18 mouse cellular contexts compared by ENCODE assay signal in the genomic region with DNA sequence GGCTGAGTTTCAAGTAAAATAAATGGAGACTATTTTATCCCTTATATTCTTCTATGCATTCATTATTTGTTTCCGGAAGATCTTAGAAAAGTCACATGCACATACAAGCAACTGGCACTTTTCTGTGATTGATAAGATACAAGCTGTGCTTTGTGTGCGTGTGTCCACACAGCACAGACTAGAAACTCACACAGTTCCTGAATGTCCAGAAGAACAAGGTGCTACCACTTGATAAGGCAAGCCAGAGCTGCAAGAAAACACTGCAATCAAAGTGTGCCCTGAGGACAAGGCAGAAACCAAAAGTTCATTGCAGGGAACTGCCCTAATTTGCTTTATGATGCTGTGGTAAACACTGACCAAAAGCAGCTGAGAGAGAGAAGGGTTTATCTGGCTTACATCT. TPM values are rescaled to one million over a fixed set of nuclear protein-coding genes. Genes with fewer than 3 reads are reported as not detected.
DNase-seq lines count a peak whose midpoint lies in the region; ATAC-seq and TF ChIP-seq lines count a peak whose summit lies in the region.
"Had no signal": no experiment of that assay in that cellular context is flagged by ENCODE, and none has a peak within 500 bp of the region (broad histone marks: within the 10 kb centered on the region; RNA-seq: fewer than 3 reads in every experiment).

No protein-coding gene starts in this region.

- no peak overlapping the region for H3K4me2 ChIP-seq in midbrain, embryonic 11.5 days
- no peak overlapping the region for H3K4me2 ChIP-seq in midbrain, postnatal 0 days (ENCODE audit: low read depth, low read length, poor library complexity, severe bottlenecking)
- no peak overlapping the region for H3K4me2 ChIP-seq in stomach, embryonic 15.5 days
- no peak overlapping the region for H3K4me2 ChIP-seq in forebrain, embryonic 15.5 days (replicated peaks)
- H3K4me2 ChIP-seq: embryonic facial prominence, embryonic 12.5 days; heart, embryonic 15.5 days; hindbrain, embryonic 14.5 days had no signal

- H3K36me3 ChIP-seq in midbrain, embryonic 11.5 days (ENCODE audit: control insufficient read depth, insufficient read depth, low read length) = no peaks in the 10 kb centered on the region
- no peaks in the 10 kb centered on the region for H3K36me3 ChIP-seq in midbrain, postnatal 0 days (ENCODE audit: insufficient read depth, low read length)
- H3K36me3 ChIP-seq in stomach, embryonic 15.5 days = no peaks in the 10 kb centered on the region
- H3K36me3 ChIP-seq in forebrain, embryonic 15.5 days = no peaks in the 10 kb centered on the region
- H3K36me3 ChIP-seq: embryonic facial prominence, embryonic 12.5 days; heart, embryonic 10.5 days; heart, embryonic 15.5 days; hindbrain, embryonic 10.5 days had no signal

- H3K9ac ChIP-seq in midbrain, embryonic 11.5 days (ENCODE audit: low read length) = no peak overlapping the region
- H3K9ac ChIP-seq in midbrain, postnatal 0 days (replicated peaks; ENCODE audit: low read length, poor library complexity, severe bottlenecking) = no peak overlapping the region
- no peak overlapping the region for H3K9ac ChIP-seq in stomach, embryonic 15.5 days
- H3K9ac ChIP-seq in forebrain, embryonic 15.5 days (replicated peaks) = no peak overlapping the region
- H3K9ac ChIP-seq: embryonic facial prominence, embryonic 12.5 days; heart, embryonic 15.5 days; hindbrain, embryonic 14.5 days had no signal

- 93% methylated on average over 2 of the region's 2 CpGs for WGBS in midbrain, embryonic 11.5 days
- WGBS in midbrain, postnatal 0 days = 94% methylated on average over 2 of the region's 2 CpGs
- 71% methylated on average over 2 of the region's 2 CpGs for WGBS in stomach, embryonic 15.5 days
- 92% methylated on average over 2 of the region's 2 CpGs for WGBS in forebrain, embryonic 15.5 days

- no peak overlapping the region for H3K4me3 ChIP-seq in midbrain, embryonic 11.5 days (ENCODE audit: low read depth, low read length)
- no peak overlapping the region for H3K4me3 ChIP-seq in midbrain, postnatal 0 days (ENCODE audit: low read depth, low read length)
- no peak overlapping the region for H3K4me3 ChIP-seq in stomach, embryonic 15.5 days (replicated peaks)
- no peak overlapping the region for H3K4me3 ChIP-seq in forebrain, embryonic 15.5 days
- H3K4me3 ChIP-seq: embryonic facial prominence, embryonic 12.5 days; heart, embryonic 10.5 days; heart, embryonic 15.5 days; hindbrain, embryonic 10.5 days had no signal

- peak; percentile 45 for DNase-seq in midbrain, embryonic 11.5 days (ENCODE audit: low spot score, missing footprints)
- no peak for DNase-seq in midbrain, postnatal 0 days (ENCODE audit: low spot score)
- no peak for DNase-seq in gastrocnemius, postnatal 10 days
- DNase-seq: adrenal gland, adult 8-10 months; adrenal gland, postnatal 36 days; cerebellum, adult 2 months; cerebellum, postnatal 14 days; gastrocnemius, postnatal 25 days; heart, postnatal 14 days had no signal

- H3K4me1 ChIP-seq in midbrain, embryonic 11.5 days (ENCODE audit: control insufficient read depth, insufficient read depth, low read length) = no peaks in the 10 kb centered on the region
- H3K4me1 ChIP-seq in midbrain, postnatal 0 days (ENCODE audit: insufficient read depth, low read length) = no peaks in the 10 kb centered on the region
- 0 out of 2 replicates have a peak, but pooled peaks cover 3% of the 10 kb centered on the region for H3K4me1 ChIP-seq in stomach, embryonic 15.5 days
- H3K4me1 ChIP-seq in forebrain, embryonic 15.5 days = no peaks in the 10 kb centered on the region
- H3K4me1 ChIP-seq: embryonic facial prominence, embryonic 12.5 days; heart, embryonic 10.5 days; hindbrain, embryonic 10.5 days had no signal

- H3K27ac ChIP-seq in midbrain, embryonic 11.5 days (ENCODE audit: low read depth, low read length) = no peak overlapping the region
- no peak overlapping the region for H3K27ac ChIP-seq in midbrain, postnatal 0 days (ENCODE audit: low read depth, low read length)
- H3K27ac ChIP-seq in stomach, embryonic 15.5 days = no peak overlapping the region; the same call in 1 of the 2 replicates
- no peak overlapping the region for H3K27ac ChIP-seq in forebrain, embryonic 15.5 days (replicated peaks)
- H3K27ac ChIP-seq: embryonic facial prominence, embryonic 12.5 days; heart, embryonic 10.5 days; heart, embryonic 15.5 days; hindbrain, embryonic 10.5 days; hindbrain, embryonic 14.5 days had no signal

- no peaks in the 10 kb centered on the region for H3K9me3 ChIP-seq in midbrain, embryonic 11.5 days (ENCODE audit: control insufficient read depth, low read length)
- H3K9me3 ChIP-seq in midbrain, postnatal 0 days (ENCODE audit: low read length) = no peaks in the 10 kb centered on the region
- H3K9me3 ChIP-seq in stomach, embryonic 15.5 days = no peaks in the 10 kb centered on the region
- H3K9me3 ChIP-seq in forebrain, embryonic 15.5 days = no peaks in the 10 kb centered on the region
- H3K9me3 ChIP-seq: embryonic facial prominence, embryonic 12.5 days; heart, embryonic 10.5 days; heart, embryonic 15.5 days; hindbrain, embryonic 10.5 days had no signal

- no peaks in the 10 kb centered on the region for H3K27me3 ChIP-seq in midbrain, embryonic 11.5 days (ENCODE audit: control insufficient read depth, insufficient read depth, low read length)
- no peaks in the 10 kb centered on the region for H3K27me3 ChIP-seq in midbrain, postnatal 0 days (ENCODE audit: insufficient read depth, low read length)
- H3K27me3 ChIP-seq in stomach, embryonic 15.5 days (replicated peaks) = no peaks in the 10 kb centered on the region
- H3K27me3 ChIP-seq in forebrain, embryonic 15.5 days = no peaks in the 10 kb centered on the region
- H3K27me3 ChIP-seq: embryonic facial prominence, embryonic 12.5 days; heart, embryonic 15.5 days had no signal

- no peak for ATAC-seq in midbrain, embryonic 11.5 days (ENCODE audit: low FRiP score)
- no peak for ATAC-seq in midbrain, postnatal 0 days (ENCODE audit: low FRiP score)
- ATAC-seq in common myeloid progenitor, adult 5-6 weeks (replicated peaks; ENCODE audit: low read depth, poor library complexity, severe bottlenecking) = peak; percentile 40; the same call in 1 of the 2 replicates
- ATAC-seq in stomach, embryonic 15.5 days (ENCODE audit: insufficient read depth, low FRiP score, low read depth) = peak; percentile 65; the same call in 1 of the 2 replicates
- no peak for ATAC-seq in forebrain, embryonic 15.5 days (replicated peaks)
- ATAC-seq: forebrain, embryonic 16.5 days had no signal

- TF ChIP-seq CTCF in midbrain, postnatal 0 days (IDR thresholded peaks at IDR 0.05) = no peak

RNA-seq across cellular contexts. Expression of gene Ankrd50, which starts 6.1 kb away (rescaled TPM):
- 28.6 and 31.8 TPM in 2 replicates for polyA plus RNA-seq in midbrain, embryonic 11.5 days (2014; fragmentation: Nextera tagmentation; extraction: Ambion mirVana)
- 72.7 and 74.1 TPM in 2 replicates for total RNA-seq in midbrain, postnatal 0 days (2014; rRNA removed)
- polyA plus RNA-seq in midbrain, postnatal 0 days (2015; fragmentation: Nextera tagmentation; extraction: Ambion mirVana) = 12.2 and 14.9 TPM in 2 replicates
- 7.3 and 12.9 TPM in 2 replicates for total RNA-seq in common myeloid progenitor, adult 5-6 weeks (2017)
- 19.0 and 19.4 TPM in 2 replicates for polyA plus RNA-seq in stomach, embryonic 15.5 days (2015; fragmentation: Nextera tagmentation; extraction: Ambion mirVana)
- 22.5 and 23.2 TPM in 2 replicates for polyA plus RNA-seq in forebrain, embryonic 15.5 days (2015; fragmentation: Nextera tagmentation; extraction: Ambion mirVana)
- total RNA-seq in gastrocnemius, postnatal 10 days (2021) = 10 to 100 TPM; 33.7 to 41.2 TPM

Comparison
In these comparisons a context has a peak if more than half of its experiments do, and no peak if none do; other contexts are left out.
1. ATAC-seq: peak in common myeloid progenitor, adult 5-6 weeks (single experiment) and stomach, embryonic 15.5 days (single experiment); none in midbrain, embryonic 11.5 days (single experiment), midbrain, postnatal 0 days (single experiment) and forebrain, embryonic 15.5 days (single experiment).